Mouse (Mus musculus) embryonic facial prominence, embryonic 15.5 days (tissue): Measurements from ENCODE around the gene Cxcl15. TPM values are rescaled to one million over a fixed set of nuclear protein-coding genes. Genes with fewer than 3 reads are reported as not detected.
"Not testable (repeated sequence)": the region's sequence is repeated elsewhere in the genome, so short reads cannot be mapped to it uniquely, and the experiment has no call there.

ENCODE experiments used
- ATAC-seq: fragments of 200-750 bp; cut with Nextera tagmentation; 2 replicates; pipeline ENCODE4 v1.8.0; 2017; ENCODE audit warnings: low read depth, moderate TSS enrichment; ENCODE audit not compliant: insufficient number of reproducible peaks, low FRiP score, low TSS enrichment
- H3K27ac ChIP-seq: fragments of 300-500 bp; sonication (generic); replicated peaks from 2 replicates; pipeline ENCODE4 v1.5.1; 2015; ENCODE audit warnings: mild to moderate bottlenecking, inconsistent platforms
- H3K27me3 ChIP-seq: fragments of 300-500 bp; sonication (generic); 2 replicates; pipeline ENCODE4 v1.6.1; 2015; ENCODE audit warnings: inconsistent platforms
- H3K36me3 ChIP-seq: fragments of 300-500 bp; sonication (generic); 2 replicates; pipeline ENCODE4 v1.6.1; 2015; ENCODE audit warnings: mild to moderate bottlenecking, inconsistent platforms
- H3K4me1 ChIP-seq: fragments of 300-500 bp; sonication (generic); 2 replicates; pipeline ENCODE4 v1.6.1; 2015; ENCODE audit warnings: inconsistent platforms
- H3K4me2 ChIP-seq: fragments of 300-500 bp; sonication (generic); replicated peaks from 2 replicates; pipeline ENCODE4 v1.6.1; 2015; ENCODE audit warnings: mild to moderate bottlenecking, inconsistent platforms
- H3K4me3 ChIP-seq: fragments of 300-500 bp; sonication (generic); replicated peaks from 2 replicates; pipeline ENCODE4 v1.5.1; 2015; ENCODE audit warnings: mild to moderate bottlenecking, inconsistent platforms
- H3K9ac ChIP-seq: fragments of 300-500 bp; sonication (generic); 2 replicates; pipeline ENCODE4 v1.6.1; 2015; ENCODE audit warnings: inconsistent platforms
- H3K9me3 ChIP-seq: fragments of 300-500 bp; sonication (generic); replicated peaks from 2 replicates; pipeline ENCODE4 v1.6.1; 2016; ENCODE audit warnings: inconsistent platforms
- WGBS: fragments of 180-500 bp; shearing (Covaris S2); methylation state at CpG from one replicate; pipeline ENCODE4 v1.1.7; 2015; 5-methylcytosine and 5-hydroxymethylcytosine counted together
- microRNA-seq: library from miRNA; unstranded; fragments of <30 nt; microRNA quantifications from one replicate; pipeline ENCODE4, GENCODE M21; 2016; ENCODE audit warnings: borderline number of aligned reads
- polyA plus RNA-seq: library from polyadenylated mRNA; unstranded; fragments of >200 nt; fragmentation: Nextera tagmentation; extraction: Ambion mirVana; gene quantifications from 2 replicates; pipeline ENCODE4 v1.2.1, GENCODE M21; 2015

Gene Cxcl15
- polyA plus RNA-seq, 1 experiment from 2014 or later, result 0.29 TPM

GRCm38 (mm10) chr5:90851391-90851790 lies 57.1 kb downstream of the Cxcl15 start:
- ATAC-seq, H3K27me3 ChIP-seq, H3K27ac ChIP-seq, H3K9ac ChIP-seq, H3K4me1 ChIP-seq, H3K36me3 ChIP-seq, H3K9me3 ChIP-seq, H3K4me3 ChIP-seq, H3K4me2 ChIP-seq: not testable (repeated sequence)
- 94% methylated on average over 11 of the region's 11 CpGs for WGBS

Small RNA genes lying within 50 kb of the gene (microRNA-seq; reads per million reads assigned to microRNA genes)
- not detected for gene Gm24322

Other genes with a start within 250 kb of the Cxcl15 start
- gene 5830473C10Rik, start 233.4 kb upstream of the Cxcl15 start, polyA plus RNA-seq, result 0.20 TPM in 1 of 2 replicates, not detected in the other
- 3.8 and 4.3 TPM in 2 replicates for gene Rassf6, start 153.9 kb upstream of the Cxcl15 start, polyA plus RNA-seq
- 1.4 and 3.2 TPM in 2 replicates for gene Cxcl5, start 35.2 kb upstream of the Cxcl15 start, polyA plus RNA-seq
- gene Ppbp, start 26.0 kb upstream of the Cxcl15 start, polyA plus RNA-seq, result 2.7 TPM in 2 replicates
- 110 and 123 TPM in 2 replicates for gene Pf4, start 22.1 kb upstream of the Cxcl15 start, polyA plus RNA-seq
- 0.16 TPM in 1 of 2 replicates, not detected in the other for gene Cxcl3, start 8.4 kb upstream of the Cxcl15 start, polyA plus RNA-seq
- gene Cxcl1, start 96.7 kb downstream of the Cxcl15 start, polyA plus RNA-seq, result 1.3 TPM in 2 replicates
- not detected in 2 replicates for gene Cxcl2, start 109.3 kb downstream of the Cxcl15 start, polyA plus RNA-seq
- 43.3 and 47.0 TPM in 2 replicates for gene Mthfd2l, start 136.6 kb downstream of the Cxcl15 start, polyA plus RNA-seq
- 0.59 TPM in 2 replicates for gene Epgn, start 232.9 kb downstream of the Cxcl15 start, polyA plus RNA-seq